Mouse (Mus musculus) v-Abl transformed pro-B cells (cell line): Measurements from ENCODE around the gene Sardh.

Experiments used
- in situ Hi-C, 2 experiments: fragments of 400-800 bp; cut with MboI; formaldehyde crosslinking; loops; one replicate each; pipeline ENCODE4 v1.15.1; 2025; ENCODE audit not compliant: unreplicated experiment in 2 of 2

Gene Sardh

GRCm38 (mm10) chr2:27248211-27248610, at the start of gene Sardh:
Gene Sardh, minus strand, starts transcription at chr2:27248337.
- in situ Hi-C loops: loop anchor here in 1 of 2 experiments (10.0 kb wide), 1 partner anchor 403 kb away; no protein-coding TSS in a partner anchor

- in situ Hi-C loops: loop anchor here in 1 of 2 experiments (25.0 kb wide), 1 partner anchor 1090 kb away; no protein-coding TSS in a partner anchor
Observed at GRCm38 (mm10) chr2:27296656-27297406, 48.7 kb upstream of the Sardh start.

GRCm38 (mm10) chr2:27294777-27295176, 46.6 kb upstream of the Sardh start:
- in situ Hi-C loops: loop anchor here (5.0 to 25.0 kb wide), 2 partner anchors 33 to 1093 kb away; no protein-coding TSS in a partner anchor

- in situ Hi-C loops: loop anchor here (5.0 to 25.0 kb wide), 4 partner anchors 138 to 1098 kb away; partner anchors contain the start of gene Vav2 (in 2 of the 2)
Observed at GRCm38 (mm10) chr2:27289019-27289418, 40.9 kb upstream of the Sardh start.

GRCm38 (mm10) chr2:27286971-27287710, 39.0 kb upstream of the Sardh start:
- in situ Hi-C loops: loop anchor here (5.0 to 25.0 kb wide), 4 partner anchors 140 to 1100 kb away; partner anchors contain the start of gene Vav2 (in 2 of the 2)

GRCm38 (mm10) chr2:27284441-27284840, 36.3 kb upstream of the Sardh start:
- in situ Hi-C loops: loop anchor here (5.0 to 25.0 kb wide), 5 partner anchors 240 to 1103 kb away; no protein-coding TSS in a partner anchor

- in situ Hi-C loops: loop anchor here (5.0 to 25.0 kb wide), 5 partner anchors 243 to 1106 kb away; no protein-coding TSS in a partner anchor
Observed at GRCm38 (mm10) chr2:27281771-27282170, 33.6 kb upstream of the Sardh start.

GRCm38 (mm10) chr2:27280920-27281611, 32.9 kb upstream of the Sardh start:
- in situ Hi-C loops: loop anchor here (5.0 to 25.0 kb wide), 5 partner anchors 244 to 1106 kb away; no protein-coding TSS in a partner anchor

- in situ Hi-C loops: loop anchor here in 1 of 2 experiments (25.0 kb wide), 1 partner anchor 1108 kb away; no protein-coding TSS in a partner anchor
Observed at GRCm38 (mm10) chr2:27278859-27279258, 30.7 kb upstream of the Sardh start.

GRCm38 (mm10) chr2:27268325-27268724, 20.2 kb upstream of the Sardh start:
- in situ Hi-C loops: no loop called here

- in situ Hi-C loops: no loop called here
Observed at GRCm38 (mm10) chr2:27265819-27266218, 17.7 kb upstream of the Sardh start.

GRCm38 (mm10) chr2:27262984-27263383, 14.8 kb upstream of the Sardh start:
- in situ Hi-C loops: no loop called here

- in situ Hi-C loops: no loop called here
Observed at GRCm38 (mm10) chr2:27251434-27251833, 3.3 kb upstream of the Sardh start.

GRCm38 (mm10) chr2:27247487-27247863, 662 bp downstream of the Sardh start:
- in situ Hi-C loops: loop anchor here in 1 of 2 experiments (10.0 kb wide), 1 partner anchor 403 kb away; no protein-coding TSS in a partner anchor

GRCm38 (mm10) chr2:27246712-27247486, 1.2 kb downstream of the Sardh start:
- in situ Hi-C loops: loop anchor here in 1 of 2 experiments (10.0 kb wide), 1 partner anchor 402 kb away; no protein-coding TSS in a partner anchor

- in situ Hi-C loops: loop anchor here in 1 of 2 experiments (10.0 kb wide), 1 partner anchor 401 kb away; no protein-coding TSS in a partner anchor
Observed at GRCm38 (mm10) chr2:27245947-27246346, 2.2 kb downstream of the Sardh start.

GRCm38 (mm10) chr2:27237342-27237741, 10.8 kb downstream of the Sardh start:
- in situ Hi-C loops: loop anchor here (5.0 to 10.0 kb wide), 5 partner anchors 113 to 590 kb away; no protein-coding TSS in a partner anchor

GRCm38 (mm10) chr2:27235729-27236128, 12.4 kb downstream of the Sardh start:
- in situ Hi-C loops: loop anchor here (5.0 to 10.0 kb wide), 5 partner anchors 111 to 588 kb away; no protein-coding TSS in a partner anchor

- in situ Hi-C loops: loop anchor here (5.0 to 10.0 kb wide), 3 partner anchors 100 to 155 kb away; partner anchors contain the start of gene Adamtsl2 (in 2 of the 2)
Observed at GRCm38 (mm10) chr2:27232376-27232775, 15.8 kb downstream of the Sardh start.
